Mouse (Mus musculus): ENCODE measurements around the gene Acvr1b. TPM values are rescaled to one million over a fixed set of nuclear protein-coding genes. Genes with fewer than 3 reads are reported as not detected.
A peak's percentile ranks its signal among the peaks of the same experiment; 100 is the strongest.

Gene Acvr1b
- polyA plus RNA-seq, 1 experiment = 5.3 TPM

DNA sequence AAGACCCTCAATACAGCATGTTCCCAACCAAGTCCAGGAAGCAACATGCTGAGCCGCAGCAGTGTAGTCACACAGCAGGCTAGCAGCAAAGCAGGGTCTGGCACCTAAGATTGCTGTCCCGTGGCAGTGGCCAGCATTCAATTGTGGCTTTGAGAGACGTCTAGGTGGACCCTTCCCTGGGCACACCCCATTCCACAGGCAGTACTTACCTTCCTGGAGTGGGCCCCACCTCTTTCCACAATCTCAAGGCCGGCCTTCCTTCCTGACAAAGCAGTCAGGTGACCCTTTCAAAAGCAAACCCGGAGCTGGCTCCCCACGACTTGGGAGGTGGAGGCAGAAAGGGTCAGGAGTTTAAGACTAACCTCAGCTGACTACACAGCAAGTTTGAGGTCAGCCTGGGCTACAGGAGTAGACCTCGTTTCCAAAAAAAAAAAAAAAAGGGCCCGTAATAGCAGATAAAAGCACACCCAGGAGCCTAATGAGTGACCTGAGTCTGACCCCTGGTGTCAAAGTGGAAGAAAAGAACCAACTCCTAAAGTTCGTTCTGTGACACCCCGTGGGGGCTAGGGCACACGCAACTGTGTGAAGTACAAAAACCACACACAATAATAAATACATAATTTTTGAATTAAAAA, 59.9 kb downstream of the Acvr1b start:
- Histone ChIP-seq H3K27me3 (ENCODE audit: control insufficient read depth, insufficient read depth, insufficient read length) (no peaks in the 10 kb centered on the region), H3K79me2 (ENCODE audit: control insufficient read depth, insufficient read depth) (no peaks in the 10 kb centered on the region), H3K36me3 (ENCODE audit: control insufficient read depth, insufficient read depth) (peaks cover 7% of the 10 kb centered on the region), H3K4me2 (ENCODE audit: low read depth) (no peak overlapping the region), H3K4me3 (no peak overlapping the region), H3ac (ENCODE audit: control insufficient read depth, insufficient read length) (no peak overlapping the region)
- TF ChIP-seq POLR2AphosphoS2 (IDR thresholded peaks at IDR 0.05; ENCODE audit: insufficient read length, low read depth) (peak; percentile 47), MYOD1 (IDR thresholded peaks at IDR 0.05; ENCODE audit: control insufficient read depth in 1 of 3, insufficient read length in 2 of 3, low read depth in 2 of 3) (no peak)

DNA sequence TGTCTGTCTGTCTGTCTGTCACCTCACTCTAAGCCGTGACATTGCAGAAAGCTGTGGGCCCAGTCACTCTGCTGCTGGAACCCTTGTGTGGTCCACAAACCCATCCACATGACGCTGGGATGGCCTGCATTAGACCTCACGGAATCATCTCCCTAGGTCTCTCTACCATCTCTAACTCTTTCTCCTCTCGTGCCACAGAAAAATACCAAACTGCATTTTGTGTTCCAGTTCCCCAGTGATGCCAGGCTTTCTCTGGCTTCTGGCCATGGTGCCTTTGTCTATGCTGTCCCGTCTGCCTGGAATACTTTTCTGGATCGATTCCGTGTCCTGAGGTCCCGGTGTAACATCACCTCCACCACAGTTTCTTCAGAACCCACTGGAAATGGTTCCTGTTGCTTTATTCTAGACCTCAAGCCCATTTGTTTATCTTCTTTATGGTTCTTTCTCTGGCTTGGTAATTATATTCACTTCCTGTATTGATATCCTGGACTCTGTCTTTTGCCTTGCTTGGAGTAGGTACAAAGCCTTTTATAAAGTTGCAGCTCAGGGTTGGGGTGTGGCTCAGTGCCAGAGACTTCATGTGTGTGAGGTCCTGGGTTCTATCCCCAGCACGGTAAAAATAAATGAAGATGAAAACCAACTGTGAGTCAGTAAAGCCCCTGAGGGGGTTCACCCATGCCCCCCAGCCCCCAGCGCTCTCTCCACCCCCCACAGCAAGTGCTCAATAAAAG, 60.9 kb downstream of the Acvr1b start:
- Histone ChIP-seq H3K79me2 (ENCODE audit: control insufficient read depth, insufficient read depth) (no peaks in the 10 kb centered on the region), H3ac (ENCODE audit: control insufficient read depth, insufficient read length) (no peak overlapping the region), H3K36me3 (ENCODE audit: control insufficient read depth, insufficient read depth) (peaks cover 7% of the 10 kb centered on the region), H3K4me3 (no peak overlapping the region), H3K4me2 (ENCODE audit: low read depth) (no peak overlapping the region), H3K27me3 (ENCODE audit: control insufficient read depth, insufficient read depth, insufficient read length) (no peaks in the 10 kb centered on the region)
- TF ChIP-seq MYOG (IDR thresholded peaks at IDR 0.05; ENCODE audit: control insufficient read depth in 1 of 3, insufficient read depth in 1 of 3, insufficient read length in 2 of 3, low read depth in 2 of 3) (no peak), E2F4 (IDR thresholded peaks at IDR 0.05; ENCODE audit: insufficient read depth) (no peak), MAX (IDR thresholded peaks at IDR 0.05; ENCODE audit: low read depth) (no peak), CEBPB (IDR thresholded peaks at IDR 0.05; ENCODE audit: insufficient read depth, poor library complexity, severe bottlenecking) (no peak), USF1 (IDR thresholded peaks at IDR 0.05; ENCODE audit: low read depth) (no peak), TCF12 (IDR thresholded peaks at IDR 0.05; ENCODE audit: insufficient read depth, poor library complexity, severe bottlenecking) (no peak), POLR2AphosphoS2 (IDR thresholded peaks at IDR 0.05; ENCODE audit: insufficient read length, low read depth) (no peak), POLR2A (IDR thresholded peaks at IDR 0.05; ENCODE audit: insufficient read length, low read depth) (no peak), MYOD1 (IDR thresholded peaks at IDR 0.05; ENCODE audit: control insufficient read depth in 1 of 3, insufficient read length in 2 of 3, low read depth in 2 of 3) (no peak), SRF (IDR thresholded peaks at IDR 0.05; ENCODE audit: control insufficient read depth, insufficient read length, low read depth) (no peak)

DNA sequence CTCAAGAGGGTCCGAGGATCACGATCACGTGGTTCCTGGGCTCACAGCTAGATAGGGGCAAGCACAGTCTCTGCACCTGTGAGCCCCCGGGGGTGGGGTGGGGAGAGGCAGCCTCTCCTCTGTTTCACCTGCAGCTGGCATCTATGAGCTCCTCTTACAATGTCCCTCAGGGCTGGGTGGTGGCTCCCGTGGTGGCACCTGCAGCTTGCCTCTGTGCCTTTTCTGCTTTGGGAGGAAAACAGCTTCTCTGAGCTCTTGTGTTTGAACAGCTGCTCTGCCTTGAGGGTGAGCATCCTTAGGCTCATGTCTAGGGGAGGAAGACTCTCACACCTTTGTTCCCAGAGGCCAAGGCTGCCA, 61.5 kb downstream of the Acvr1b start:
- no peak overlapping the region for H3K4me2 ChIP-seq (ENCODE audit: low read depth)
- H3K27me3 ChIP-seq (ENCODE audit: control insufficient read depth, insufficient read depth, insufficient read length) = no peaks in the 10 kb centered on the region
- H3K36me3 ChIP-seq (ENCODE audit: control insufficient read depth, insufficient read depth) = peaks cover 6% of the 10 kb centered on the region
- no peaks in the 10 kb centered on the region for H3K79me2 ChIP-seq (ENCODE audit: control insufficient read depth, insufficient read depth)
- no peak overlapping the region for H3K4me3 ChIP-seq
- TF ChIP-seq TCF3 (IDR thresholded peaks at IDR 0.05; ENCODE audit: insufficient read length, low read depth) = no peak
- TF ChIP-seq MAX (IDR thresholded peaks at IDR 0.05; ENCODE audit: low read depth) = no peak
- no peak for TF ChIP-seq REST (IDR thresholded peaks at IDR 0.05; ENCODE audit: insufficient read depth, insufficient read length)
- peak in 1 of 3 experiments; percentile 8 for TF ChIP-seq MYOD1 (IDR thresholded peaks at IDR 0.05; ENCODE audit: control insufficient read depth in 1 of 3, insufficient read length in 2 of 3, low read depth in 2 of 3)
- no peak for TF ChIP-seq TCF12 (IDR thresholded peaks at IDR 0.05; ENCODE audit: insufficient read depth, poor library complexity, severe bottlenecking)
- no peak overlapping the region for H3ac ChIP-seq (ENCODE audit: control insufficient read depth, insufficient read length)

DNA sequence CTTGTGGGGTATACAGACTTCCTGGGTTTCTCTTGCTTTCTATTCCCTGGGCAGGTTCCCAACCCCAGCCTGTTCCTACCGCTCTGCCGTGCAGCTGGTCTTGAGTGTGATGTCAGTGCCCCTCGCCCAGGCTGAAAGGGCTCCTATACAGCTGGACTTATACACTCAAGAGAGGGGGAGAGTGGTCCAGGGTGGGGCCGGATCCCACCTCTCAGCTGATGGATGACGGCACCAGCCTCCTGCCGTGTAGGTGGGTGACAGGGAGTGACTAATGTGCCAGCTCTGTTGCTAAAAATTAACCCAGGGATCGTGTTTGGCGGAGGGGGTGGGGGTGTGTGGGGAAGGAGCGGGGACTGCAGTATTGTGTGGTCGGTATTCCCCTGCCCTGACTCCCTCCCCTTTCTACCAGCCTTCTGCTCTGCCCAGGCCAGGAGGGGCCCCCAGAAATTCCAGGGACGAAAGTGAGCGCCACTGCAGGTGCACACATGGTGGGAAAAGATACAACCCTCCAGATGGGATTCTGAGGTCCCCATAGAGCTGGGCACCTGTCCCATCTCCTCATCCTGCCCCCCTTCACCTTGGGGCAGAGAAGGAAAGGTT, 62.0 kb downstream of the Acvr1b start:
- Histone ChIP-seq H3K4me3 (no peak overlapping the region), H3K79me2 (ENCODE audit: control insufficient read depth, insufficient read depth) (no peaks in the 10 kb centered on the region), H3ac (ENCODE audit: control insufficient read depth, insufficient read length) (no peak overlapping the region), H3K4me2 (ENCODE audit: low read depth) (peak overlapping the region; percentile 47), H3K27me3 (ENCODE audit: control insufficient read depth, insufficient read depth, insufficient read length) (no peaks in the 10 kb centered on the region), H3K36me3 (ENCODE audit: control insufficient read depth, insufficient read depth) (peaks cover 1% of the 10 kb centered on the region)
- TF ChIP-seq REST (IDR thresholded peaks at IDR 0.05; ENCODE audit: insufficient read depth, insufficient read length) (no peak), POLR2AphosphoS2 (IDR thresholded peaks at IDR 0.05; ENCODE audit: insufficient read length, low read depth) (no peak), MYOD1 (IDR thresholded peaks at IDR 0.05; ENCODE audit: control insufficient read depth in 1 of 3, insufficient read length in 2 of 3, low read depth in 2 of 3) (peak in 1 of 3 experiments; percentile 47)

DNA sequence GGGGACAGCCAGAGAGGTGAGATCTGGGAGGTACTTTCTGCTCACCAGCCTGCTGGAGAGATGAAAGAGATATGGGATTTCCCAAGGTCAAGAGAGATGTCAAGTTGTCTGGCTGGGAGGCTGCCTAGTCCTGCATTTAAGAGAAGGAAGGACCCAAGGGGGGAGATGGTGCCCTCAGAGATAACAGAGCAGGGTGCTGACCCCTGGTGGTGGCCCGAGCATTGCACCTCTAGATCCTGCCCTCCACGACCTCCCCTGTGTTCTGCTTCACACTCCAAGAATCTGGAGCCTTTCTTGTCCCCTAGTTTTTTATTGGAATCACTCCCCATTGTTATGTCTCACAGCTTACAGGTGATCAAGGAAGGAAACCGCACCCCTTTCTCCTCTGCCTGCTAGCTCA, 63.0 kb downstream of the Acvr1b start:
- TF ChIP-seq MYOG (IDR thresholded peaks at IDR 0.05; ENCODE audit: control insufficient read depth in 1 of 3, insufficient read depth in 1 of 3, insufficient read length in 2 of 3, low read depth in 2 of 3) (no peak), POLR2AphosphoS2 (IDR thresholded peaks at IDR 0.05; ENCODE audit: insufficient read length, low read depth) (no peak), USF1 (IDR thresholded peaks at IDR 0.05; ENCODE audit: low read depth) (no peak), CEBPB (IDR thresholded peaks at IDR 0.05; ENCODE audit: insufficient read depth, poor library complexity, severe bottlenecking) (no peak), POLR2A (IDR thresholded peaks at IDR 0.05; ENCODE audit: insufficient read length, low read depth) (no peak), TCF3 (IDR thresholded peaks at IDR 0.05; ENCODE audit: insufficient read length, low read depth) (no peak), E2F4 (IDR thresholded peaks at IDR 0.05; ENCODE audit: insufficient read depth) (no peak), MAX (IDR thresholded peaks at IDR 0.05; ENCODE audit: low read depth) (no peak), TCF12 (IDR thresholded peaks at IDR 0.05; ENCODE audit: insufficient read depth, poor library complexity, severe bottlenecking) (no peak), MYOD1 (IDR thresholded peaks at IDR 0.05; ENCODE audit: control insufficient read depth in 1 of 3, insufficient read length in 2 of 3, low read depth in 2 of 3) (no peak)
- H3K27me3 ChIP-seq (ENCODE audit: control insufficient read depth, insufficient read depth, insufficient read length) = no peaks in the 10 kb centered on the region
- no peaks in the 10 kb centered on the region for H3K79me2 ChIP-seq (ENCODE audit: control insufficient read depth, insufficient read depth)
- H3ac ChIP-seq (ENCODE audit: control insufficient read depth, insufficient read length) = no peak overlapping the region
- H3K4me3 ChIP-seq = no peak overlapping the region
- H3K36me3 ChIP-seq (ENCODE audit: control insufficient read depth, insufficient read depth) = no peaks in the 10 kb centered on the region
- H3K4me2 ChIP-seq (ENCODE audit: low read depth) = no peak overlapping the region

Data from myocyte (in vitro differentiated cells).